Mouse (Mus musculus) kidney, postnatal 0 days (tissue): Measurements from ENCODE around the gene Plxna2. TPM values are rescaled to one million over a fixed set of nuclear protein-coding genes. Genes with fewer than 3 reads are reported as not detected.

Source experiments
- ATAC-seq: fragments of 200-750 bp; cut with Nextera tagmentation; replicated peaks from 2 replicates; pipeline ENCODE4 v1.8.0; 2017; ENCODE audit warnings: low read depth, moderate number of reproducible peaks, moderate TSS enrichment, moderate library complexity; ENCODE audit not compliant: low FRiP score
- DNase-seq: peaks from one replicate; pipeline ENCODE4 v3.0.0-alpha.2; 2016; ENCODE audit warnings: low spot score
- H3K27ac ChIP-seq: fragments of 300-500 bp; sonication (generic); 2 replicates; pipeline ENCODE4 v1.5.1; 2014; ENCODE audit warnings: mild to moderate bottlenecking
- H3K27me3 ChIP-seq: fragments of 300-500 bp; sonication (generic); 2 replicates; pipeline ENCODE4 v1.6.1; 2014; ENCODE audit warnings: low read length, mixed read lengths; ENCODE audit not compliant: insufficient read depth
- H3K36me3 ChIP-seq: fragments of 300-500 bp; sonication (generic); 2 replicates; pipeline ENCODE4 v1.6.1; 2014; ENCODE audit warnings: low read length, mixed read lengths; ENCODE audit not compliant: insufficient read depth
- H3K4me1 ChIP-seq: fragments of 300-500 bp; sonication (generic); replicated peaks from 2 replicates; pipeline ENCODE4 v1.6.1; 2014; ENCODE audit warnings: antibody characterized with exemption, low read length, mixed read lengths; ENCODE audit not compliant: insufficient read depth
- H3K4me2 ChIP-seq: fragments of 300-500 bp; sonication (generic); 2 replicates; pipeline ENCODE4 v1.6.1; 2014; ENCODE audit warnings: mild to moderate bottlenecking, low read length, moderate library complexity, mixed read lengths
- H3K4me3 ChIP-seq: fragments of 300-500 bp; sonication (generic); replicated peaks from 2 replicates; pipeline ENCODE4 v1.5.1; 2014; ENCODE audit warnings: low read depth, low read length
- H3K9ac ChIP-seq: fragments of 300-500 bp; sonication (generic); 2 replicates; pipeline ENCODE4 v1.6.1; 2014; ENCODE audit warnings: low read depth, low read length
- H3K9me3 ChIP-seq: fragments of 300-500 bp; sonication (generic); replicated peaks from 2 replicates; pipeline ENCODE4 v1.6.1; 2016; ENCODE audit warnings: low read length, inconsistent platforms, mixed read lengths
- CTCF ChIP-seq: IDR thresholded peaks from 2 replicates; pipeline ENCODE4 v1.5.1; 2016; ENCODE audit warnings: antibody characterized with exemption, low read depth, mild to moderate bottlenecking, moderate library complexity
- WGBS: fragments of 180-500 bp; shearing (Covaris S2); extraction: QIAGEN DNeasy Blood & Tissue Kit; methylation state at CpG from one replicate; pipeline ENCODE4 v1.1.7; 2014; 5-methylcytosine and 5-hydroxymethylcytosine counted together
- polyA plus RNA-seq: library from polyadenylated mRNA; unstranded; fragments of >200 nt; fragmentation: Nextera tagmentation; extraction: Ambion mirVana; gene quantifications from 2 replicates; pipeline ENCODE4 v1.2.1, GENCODE M21; 2015

Gene Plxna2
- polyA plus RNA-seq, 1 experiment from 2014 or later: 2.8 TPM

- H3K27me3 ChIP-seq: no peaks in the 10 kb centered on the region
- H3K4me3 ChIP-seq: no peak overlapping the region
- no peaks in the 10 kb centered on the region for H3K4me1 ChIP-seq
- H3K27ac ChIP-seq: no peak overlapping the region
- no peak overlapping the region for H3K9ac ChIP-seq
- no peaks in the 10 kb centered on the region for H3K36me3 ChIP-seq
- ATAC-seq: no peak
- DNase-seq: no peak
- TF ChIP-seq CTCF: no peak
- no peaks in the 10 kb centered on the region for H3K9me3 ChIP-seq
- WGBS: 93% methylated on average over 1 of the region's 1 CpGs
- H3K4me2 ChIP-seq: no peak overlapping the region
Observed at GRCm38 (mm10) chr1:194774754-194775153, 156.7 kb downstream of the Plxna2 start.

GRCm38 (mm10) chr1:194775656-194776374, 157.8 kb downstream of the Plxna2 start:
- no peak for TF ChIP-seq CTCF
- ATAC-seq: no peak
- no peak overlapping the region for H3K27ac ChIP-seq
- H3K9ac ChIP-seq: no peak overlapping the region
- H3K27me3 ChIP-seq: no peaks in the 10 kb centered on the region
- no peak overlapping the region for H3K4me2 ChIP-seq
- DNase-seq: no peak
- H3K4me3 ChIP-seq: no peak overlapping the region
- no peaks in the 10 kb centered on the region for H3K9me3 ChIP-seq
- no peaks in the 10 kb centered on the region for H3K4me1 ChIP-seq
- no peaks in the 10 kb centered on the region for H3K36me3 ChIP-seq

DNA sequence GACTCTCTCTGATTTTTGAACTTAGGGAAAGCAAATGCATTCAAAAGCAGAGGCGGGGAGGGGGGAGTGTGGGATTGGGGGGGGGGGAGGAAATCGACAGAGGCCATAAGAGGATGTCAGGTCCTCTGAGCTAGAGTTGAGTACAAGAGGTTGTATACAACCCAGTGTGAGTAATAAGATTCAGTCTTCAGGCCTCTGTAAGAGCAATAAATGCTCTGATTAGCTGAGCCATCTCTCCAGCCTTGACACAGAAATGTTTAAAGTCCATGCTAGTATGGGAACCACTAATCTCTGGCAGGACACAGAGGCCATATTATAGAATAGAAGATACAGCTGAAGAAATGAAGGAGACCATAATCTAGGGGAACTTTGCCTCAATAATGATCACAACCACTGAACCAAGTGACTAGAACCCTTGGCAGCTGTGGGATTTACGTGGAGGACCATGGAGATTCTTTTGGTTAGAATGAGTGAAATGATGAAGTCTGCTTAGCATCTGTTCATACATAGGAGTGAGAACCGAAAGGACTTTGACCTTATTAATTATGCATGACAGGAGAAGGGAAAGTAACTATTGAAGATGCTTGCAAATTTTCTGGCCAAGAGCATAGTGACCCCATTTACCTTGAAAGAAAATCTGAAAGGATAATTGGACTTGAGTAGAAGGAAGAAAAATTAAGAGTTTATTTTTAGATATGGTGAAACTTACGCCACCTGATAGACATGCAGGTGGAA, 158.7 kb downstream of the Plxna2 start:
- ATAC-seq (no peak), DNase-seq (no peak)
- no peak overlapping the region for H3K27ac ChIP-seq
- no peak overlapping the region for H3K4me3 ChIP-seq
- 84% methylated on average over 5 of the region's 5 CpGs for WGBS
- no peak for TF ChIP-seq CTCF
- H3K9me3 ChIP-seq: no peaks in the 10 kb centered on the region
- no peak overlapping the region for H3K9ac ChIP-seq
- H3K36me3 ChIP-seq: no peaks in the 10 kb centered on the region
- H3K27me3 ChIP-seq: no peaks in the 10 kb centered on the region
- H3K4me2 ChIP-seq: no peak overlapping the region
- no peaks in the 10 kb centered on the region for H3K4me1 ChIP-seq

- Histone ChIP-seq H3K27ac (no peak overlapping the region), H3K27me3 (no peaks in the 10 kb centered on the region), H3K9me3 (no peaks in the 10 kb centered on the region), H3K9ac (no peak overlapping the region), H3K4me3 (no peak overlapping the region), H3K4me2 (no peak overlapping the region), H3K36me3 (no peaks in the 10 kb centered on the region), H3K4me1 (no peaks in the 10 kb centered on the region)
- ATAC-seq (no peak), DNase-seq (no peak)
- TF ChIP-seq CTCF: no peak
- WGBS: 88% methylated on average over 2 of the region's 2 CpGs
Observed at GRCm38 (mm10) chr1:194777608-194778007, 159.6 kb downstream of the Plxna2 start.

DNA sequence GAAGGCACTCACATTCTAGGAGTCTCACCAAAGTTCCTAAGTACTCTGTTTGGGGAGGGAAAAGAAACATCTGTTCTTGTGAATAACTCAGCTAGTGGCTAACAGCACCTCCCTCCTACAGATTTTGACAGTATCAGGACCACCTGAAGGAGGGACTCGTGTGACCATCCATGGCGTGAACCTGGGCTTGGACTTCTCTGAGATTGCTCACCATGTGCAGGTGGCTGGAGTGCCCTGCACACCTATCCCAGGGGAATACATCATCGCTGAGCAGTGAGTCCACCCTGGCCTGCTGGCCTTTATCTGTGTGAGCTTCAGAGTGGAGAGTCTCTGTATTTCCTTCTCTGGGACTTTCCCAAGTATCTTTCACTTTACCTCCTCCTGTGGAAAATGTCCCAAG, 162.4 kb downstream of the Plxna2 start:
- 86% methylated on average over 3 of the region's 3 CpGs for WGBS
- Histone ChIP-seq H3K27ac (no peak overlapping the region), H3K9ac (no peak overlapping the region), H3K9me3 (no peaks in the 10 kb centered on the region), H3K27me3 (no peaks in the 10 kb centered on the region), H3K4me1 (no peaks in the 10 kb centered on the region), H3K4me3 (no peak overlapping the region), H3K4me2 (no peak overlapping the region), H3K36me3 (no peaks in the 10 kb centered on the region)
- ATAC-seq (no peak), DNase-seq (no peak)
- TF ChIP-seq CTCF: no peak

- WGBS: 78% methylated on average over 5 of the region's 5 CpGs
- H3K9ac ChIP-seq: no peak overlapping the region
- no peak for TF ChIP-seq CTCF
- no peaks in the 10 kb centered on the region for H3K36me3 ChIP-seq
- ATAC-seq: no peak
- no peak for DNase-seq
- no peak overlapping the region for H3K4me2 ChIP-seq
- H3K27me3 ChIP-seq: no peaks in the 10 kb centered on the region
- no peaks in the 10 kb centered on the region for H3K9me3 ChIP-seq
- H3K27ac ChIP-seq: no peak overlapping the region
- no peaks in the 10 kb centered on the region for H3K4me1 ChIP-seq
- no peak overlapping the region for H3K4me3 ChIP-seq
Observed at GRCm38 (mm10) chr1:194780794-194781390, 162.9 kb downstream of the Plxna2 start.
